Mouse (Mus musculus) urinary bladder, adult 18-20 months (tissue): ENCODE data around the gene Ift80.
"Not testable (repeated sequence)": the region's sequence is repeated elsewhere in the genome, so short reads cannot be mapped to it uniquely, and the experiment has no call there.

Experiments
- DNase-seq, 2 experiments: peaks; one replicate each; pipeline ENCODE4 v3.0.0; 2022; ENCODE audit warnings: low spot score in 2 of 2, mixed read lengths in 2 of 2

Gene Ift80

GRCm38 (mm10) chr3:69004437-69005337, at the start of gene Ift80, which contains the start of gene Smc4:
Gene Ift80, minus strand, starts transcription at chr3:69004570.
Gene Smc4, plus strand, starts transcription at chr3:69004738.
- peak; percentile 92 for DNase-seq

- no peak for DNase-seq
Observed at GRCm38 (mm10) chr3:69051894-69052293, 47.5 kb upstream of the Ift80 start.

GRCm38 (mm10) chr3:69049011-69049410, 44.6 kb upstream of the Ift80 start:
- no peak for DNase-seq

GRCm38 (mm10) chr3:69047684-69048083, 43.3 kb upstream of the Ift80 start:
- no peak for DNase-seq

- DNase-seq, result no peak
Observed at GRCm38 (mm10) chr3:69046509-69046908, 42.1 kb upstream of the Ift80 start.

- DNase-seq, result no peak
Observed at GRCm38 (mm10) chr3:69045750-69046149, 41.4 kb upstream of the Ift80 start.

GRCm38 (mm10) chr3:69045400-69045703, 41.0 kb upstream of the Ift80 start:
- DNase-seq, result no peak

- DNase-seq, result peak; percentile 83 to 85
Observed at GRCm38 (mm10) chr3:69044645-69045399, 40.5 kb upstream of the Ift80 start, which contains the start of gene Trim59. Gene Trim59, minus strand, starts transcription at chr3:69044755.

- peak in 1 of 2 experiments; percentile 3 for DNase-seq
Observed at GRCm38 (mm10) chr3:69044167-69044591, 39.8 kb upstream of the Ift80 start.

- DNase-seq, result no peak
Observed at GRCm38 (mm10) chr3:69041298-69041697, 36.9 kb upstream of the Ift80 start.

GRCm38 (mm10) chr3:69040105-69040504, 35.7 kb upstream of the Ift80 start:
- no peak for DNase-seq

GRCm38 (mm10) chr3:69026133-69026783, 21.9 kb upstream of the Ift80 start:
- no peak for DNase-seq

- no peak for DNase-seq
Observed at GRCm38 (mm10) chr3:69020764-69021163, 16.4 kb upstream of the Ift80 start.

GRCm38 (mm10) chr3:69020285-69020684, 15.9 kb upstream of the Ift80 start:
- no peak for DNase-seq

- not testable (repeated sequence) for DNase-seq
Observed at GRCm38 (mm10) chr3:69018635-69019034, 14.3 kb upstream of the Ift80 start.

GRCm38 (mm10) chr3:69017181-69017580, 12.8 kb upstream of the Ift80 start:
- DNase-seq, result no peak

GRCm38 (mm10) chr3:69008873-69009272, 4.5 kb upstream of the Ift80 start:
- no peak for DNase-seq

GRCm38 (mm10) chr3:69006246-69006760, 1.9 kb upstream of the Ift80 start:
- no peak for DNase-seq

- DNase-seq, result peak; percentile 17 to 52
Observed at GRCm38 (mm10) chr3:69005338-69006245, 1.2 kb upstream of the Ift80 start.

- no peak for DNase-seq
Observed at GRCm38 (mm10) chr3:69004055-69004436, 324 bp downstream of the Ift80 start.

GRCm38 (mm10) chr3:69002781-69003180, 1.6 kb downstream of the Ift80 start:
- no peak for DNase-seq
